Mouse (Mus musculus): ENCODE results near the gene Fam83e. TPM values are rescaled to one million over a fixed set of nuclear protein-coding genes. Genes with fewer than 3 reads are reported as not detected.

The Fam83e gene
- total RNA-seq, 2 experiments from 2014 or later, result 0.34 to 0.52 TPM

GRCm38 (mm10) chr7:45739162-45739763 lies 18.3 kb downstream of the Fam83e start:
- DNase-seq (ENCODE audit: low spot score in 2 of 2), result peak in 1 of 2 experiments; percentile 78

- DNase-seq (ENCODE audit: low spot score in 2 of 2), result no peak
These were observed 18.8 kb downstream of the Fam83e start for GRCm38 (mm10) chr7:45739820-45740219.

- no peak for DNase-seq (ENCODE audit: low spot score in 2 of 2)
These were observed 20.3 kb downstream of the Fam83e start for GRCm38 (mm10) chr7:45741308-45741707.

GRCm38 (mm10) chr7:45741777-45742176 lies 20.8 kb downstream of the Fam83e start:
- DNase-seq (ENCODE audit: low spot score in 2 of 2), result no peak

- DNase-seq (ENCODE audit: low spot score in 2 of 2), result no peak
These were observed 21.3 kb downstream of the Fam83e start for GRCm38 (mm10) chr7:45742338-45742737.

GRCm38 (mm10) chr7:45744387-45744786 lies 23.4 kb downstream of the Fam83e start:
- peak; percentile 65 to 85 for DNase-seq (ENCODE audit: low spot score in 2 of 2)

GRCm38 (mm10) chr7:45746518-45746917 lies 25.5 kb downstream of the Fam83e start:
- no peak for DNase-seq (ENCODE audit: low spot score in 2 of 2)

GRCm38 (mm10) chr7:45747450-45747849 lies 26.4 kb downstream of the Fam83e start:
- no peak for DNase-seq (ENCODE audit: low spot score in 2 of 2)

- DNase-seq (ENCODE audit: low spot score in 2 of 2), result no peak
These were observed 27.1 kb downstream of the Fam83e start for GRCm38 (mm10) chr7:45748110-45748509.

GRCm38 (mm10) chr7:45749401-45749800 lies 28.4 kb downstream of the Fam83e start:
- no peak for DNase-seq (ENCODE audit: low spot score in 2 of 2)

GRCm38 (mm10) chr7:45750162-45750561 lies 29.1 kb downstream of the Fam83e start:
- DNase-seq (ENCODE audit: low spot score in 2 of 2), result no peak

GRCm38 (mm10) chr7:45755703-45756102 lies 34.7 kb downstream of the Fam83e start:
- DNase-seq (ENCODE audit: low spot score in 2 of 2), result no peak

- no peak for DNase-seq (ENCODE audit: low spot score in 2 of 2)
These were observed 38.4 kb downstream of the Fam83e start for GRCm38 (mm10) chr7:45759400-45759799.

GRCm38 (mm10) chr7:45760151-45760550 lies 39.1 kb downstream of the Fam83e start:
- no peak for DNase-seq (ENCODE audit: low spot score in 2 of 2)

GRCm38 (mm10) chr7:45765995-45766394 lies 45.0 kb downstream of the Fam83e start:
- DNase-seq (ENCODE audit: low spot score in 2 of 2), result no peak

GRCm38 (mm10) chr7:45766764-45767163 lies 45.8 kb downstream of the Fam83e start:
- no peak for DNase-seq (ENCODE audit: low spot score in 2 of 2)

GRCm38 (mm10) chr7:45767500-45767899 lies 46.5 kb downstream of the Fam83e start:
- no peak for DNase-seq (ENCODE audit: low spot score in 2 of 2)

- DNase-seq (ENCODE audit: low spot score in 2 of 2), result no peak
These were observed 49.5 kb downstream of the Fam83e start for GRCm38 (mm10) chr7:45770427-45771082.

- no peak for DNase-seq (ENCODE audit: low spot score in 2 of 2)
These were observed 50.1 kb downstream of the Fam83e start for GRCm38 (mm10) chr7:45771101-45771500.

GRCm38 (mm10) chr7:45775237-45775636 lies 54.2 kb downstream of the Fam83e start:
- DNase-seq (ENCODE audit: low spot score in 2 of 2), result no peak
